Mouse (Mus musculus): ENCODE data around the gene Lrrfip1. TPM values are rescaled to one million over a fixed set of nuclear protein-coding genes. Genes with fewer than 3 reads are reported as not detected.

Gene Lrrfip1
- polyA plus RNA-seq, 1 experiment from 2014 or later, result 30.0 TPM

DNA sequence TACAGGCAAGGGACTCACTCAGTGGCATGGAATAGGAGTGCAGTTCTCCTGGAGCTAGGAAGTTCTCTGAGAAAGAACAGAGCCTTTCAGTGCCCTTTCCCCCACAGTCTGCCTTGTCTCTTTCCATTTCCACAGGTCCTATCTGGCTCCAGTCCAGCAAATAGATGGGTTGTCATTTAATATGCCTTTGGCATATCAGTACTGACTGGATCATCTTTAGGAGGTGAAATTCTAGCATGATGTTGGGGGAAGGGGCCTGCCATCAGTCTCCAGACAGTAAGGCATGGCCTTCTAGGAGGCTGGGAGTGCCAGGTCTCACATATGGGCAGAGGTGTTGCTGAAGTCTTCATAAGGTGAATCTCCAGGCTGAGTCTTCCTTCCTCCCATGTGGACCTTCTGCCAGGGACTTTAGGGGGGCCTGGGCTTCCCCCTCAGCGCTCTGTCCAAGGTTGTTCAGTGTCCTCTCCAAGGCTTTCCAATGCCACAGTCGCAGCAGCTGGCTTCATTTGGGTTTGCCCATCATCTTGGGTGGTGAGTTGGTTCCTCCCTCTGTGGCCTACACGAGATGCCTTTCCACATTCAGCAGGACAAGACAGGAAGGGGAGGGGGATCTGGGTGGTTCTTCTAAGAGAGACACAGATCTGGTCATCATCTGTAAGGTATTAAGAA, 3.5 kb downstream of the Lrrfip1 start:
- ATAC-seq (replicated peaks; ENCODE audit: insufficient number of reproducible peaks, low FRiP score, low TSS enrichment, low read depth), result no peak
- no peak overlapping the region for H3K4me3 ChIP-seq (ENCODE audit: low read depth, low read length)
- H3K27me3 ChIP-seq (ENCODE audit: control insufficient read depth, insufficient read depth, low read length), result no peaks in the 10 kb centered on the region
- WGBS, result 80% methylated on average over 3 of the region's 3 CpGs
- no peak for DNase-seq (ENCODE audit: low spot score)
- no peak overlapping the region for H3K9ac ChIP-seq (replicated peaks; ENCODE audit: low read length)
- H3K4me2 ChIP-seq (ENCODE audit: low read depth, low read length), result no peak overlapping the region
- H3K27ac ChIP-seq (replicated peaks; ENCODE audit: low read depth, low read length), result no peak overlapping the region
- no peaks in the 10 kb centered on the region for H3K36me3 ChIP-seq (replicated peaks; ENCODE audit: control insufficient read depth, insufficient read depth, low read depth, low read length)
- peaks cover 2% of the 10 kb centered on the region; the same call in 1 of the 2 replicates for H3K4me1 ChIP-seq (ENCODE audit: control insufficient read depth, insufficient read depth, low read length)
- no peaks in the 10 kb centered on the region for H3K9me3 ChIP-seq (replicated peaks; ENCODE audit: control insufficient read depth, low read length)

GRCm38 (mm10) chr1:91002641-91003040, 4.1 kb downstream of the Lrrfip1 start:
- no peak overlapping the region for H3K27ac ChIP-seq (replicated peaks; ENCODE audit: low read depth, low read length)
- no peak overlapping the region for H3K4me2 ChIP-seq (ENCODE audit: low read depth, low read length)
- H3K9ac ChIP-seq (replicated peaks; ENCODE audit: low read length), result no peak overlapping the region
- H3K36me3 ChIP-seq (replicated peaks; ENCODE audit: control insufficient read depth, insufficient read depth, low read depth, low read length), result no peaks in the 10 kb centered on the region
- no peak overlapping the region for H3K4me3 ChIP-seq (ENCODE audit: low read depth, low read length)
- H3K27me3 ChIP-seq (ENCODE audit: control insufficient read depth, insufficient read depth, low read length), result no peaks in the 10 kb centered on the region
- 88% methylated on average over 3 of the region's 3 CpGs for WGBS
- no peak for DNase-seq (ENCODE audit: low spot score)
- ATAC-seq (replicated peaks; ENCODE audit: insufficient number of reproducible peaks, low FRiP score, low TSS enrichment, low read depth), result no peak
- no peaks in the 10 kb centered on the region for H3K9me3 ChIP-seq (replicated peaks; ENCODE audit: control insufficient read depth, low read length)
- H3K4me1 ChIP-seq (ENCODE audit: control insufficient read depth, insufficient read depth, low read length), result peaks cover 2% of the 10 kb centered on the region; the same call in 1 of the 2 replicates

DNA sequence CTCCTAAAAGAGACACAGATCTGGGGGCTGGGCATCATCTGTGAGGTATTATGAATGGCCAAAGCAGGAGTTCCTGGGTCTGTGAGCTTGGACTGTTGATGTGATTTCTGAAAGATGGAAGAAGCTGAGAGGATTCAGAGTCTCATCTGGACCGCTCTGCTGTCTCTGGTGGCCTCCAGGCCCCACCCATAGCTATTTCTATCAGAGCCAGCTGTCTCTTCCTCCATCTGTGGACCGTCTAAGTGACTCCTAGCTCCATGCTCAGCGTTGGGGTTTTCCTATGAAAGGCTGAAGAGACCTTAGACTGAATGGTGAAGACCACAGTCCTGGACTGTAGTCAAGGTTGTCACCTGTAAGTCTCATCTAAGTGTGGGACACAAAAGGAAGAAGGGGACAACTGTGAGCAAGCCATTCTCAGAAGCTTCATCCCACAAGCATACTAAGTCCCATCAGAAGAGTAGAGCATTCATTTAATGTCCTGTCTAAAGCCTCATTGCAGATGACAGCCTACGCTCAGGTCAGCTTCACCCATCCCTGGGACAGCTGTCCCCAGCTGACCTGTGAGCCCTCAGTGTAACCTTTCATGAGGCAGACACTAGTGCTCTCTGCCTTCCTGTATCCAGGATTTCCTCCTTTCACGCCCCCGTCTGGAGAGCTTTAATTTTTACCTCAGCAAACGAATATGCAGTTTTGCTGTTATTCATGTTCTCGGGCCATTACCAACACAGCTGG, 5.2 kb downstream of the Lrrfip1 start:
- no peak overlapping the region for H3K4me2 ChIP-seq (ENCODE audit: low read depth, low read length)
- H3K27ac ChIP-seq (replicated peaks; ENCODE audit: low read depth, low read length), result no peak overlapping the region
- no peaks in the 10 kb centered on the region for H3K36me3 ChIP-seq (replicated peaks; ENCODE audit: control insufficient read depth, insufficient read depth, low read depth, low read length)
- H3K9me3 ChIP-seq (replicated peaks; ENCODE audit: control insufficient read depth, low read length), result no peaks in the 10 kb centered on the region
- ATAC-seq (replicated peaks; ENCODE audit: insufficient number of reproducible peaks, low FRiP score, low TSS enrichment, low read depth) (no peak), DNase-seq (ENCODE audit: low spot score) (no peak)
- no peak overlapping the region for H3K9ac ChIP-seq (replicated peaks; ENCODE audit: low read length)
- peaks cover 2% of the 10 kb centered on the region; the same call in 1 of the 2 replicates for H3K4me1 ChIP-seq (ENCODE audit: control insufficient read depth, insufficient read depth, low read length)
- H3K27me3 ChIP-seq (ENCODE audit: control insufficient read depth, insufficient read depth, low read length), result no peaks in the 10 kb centered on the region
- WGBS, result 86% methylated on average over 8 of the region's 8 CpGs
- no peak overlapping the region for H3K4me3 ChIP-seq (ENCODE audit: low read depth, low read length)

- H3K4me3 ChIP-seq (ENCODE audit: low read depth, low read length), result no peak overlapping the region
- 75% methylated on average over 5 of the region's 5 CpGs for WGBS
- no peaks in the 10 kb centered on the region for H3K36me3 ChIP-seq (replicated peaks; ENCODE audit: control insufficient read depth, insufficient read depth, low read depth, low read length)
- no peaks in the 10 kb centered on the region for H3K27me3 ChIP-seq (ENCODE audit: control insufficient read depth, insufficient read depth, low read length)
- no peak overlapping the region for H3K27ac ChIP-seq (replicated peaks; ENCODE audit: low read depth, low read length)
- ATAC-seq (replicated peaks; ENCODE audit: insufficient number of reproducible peaks, low FRiP score, low TSS enrichment, low read depth), result no peak
- no peak overlapping the region for H3K4me2 ChIP-seq (ENCODE audit: low read depth, low read length)
- no peaks in the 10 kb centered on the region for H3K4me1 ChIP-seq (ENCODE audit: control insufficient read depth, insufficient read depth, low read length)
- no peak for DNase-seq (ENCODE audit: low spot score)
- no peak overlapping the region for H3K9ac ChIP-seq (replicated peaks; ENCODE audit: low read length)
- H3K9me3 ChIP-seq (replicated peaks; ENCODE audit: control insufficient read depth, low read length), result no peaks in the 10 kb centered on the region
These were observed 7.5 kb downstream of the Lrrfip1 start for GRCm38 (mm10) chr1:91006037-91006436.

- WGBS, result 89% methylated on average over 9 of the region's 9 CpGs
- H3K27ac ChIP-seq (replicated peaks; ENCODE audit: low read depth, low read length), result no peak overlapping the region
- no peak overlapping the region for H3K4me3 ChIP-seq (ENCODE audit: low read depth, low read length)
- no peak overlapping the region for H3K9ac ChIP-seq (replicated peaks; ENCODE audit: low read length)
- no peaks in the 10 kb centered on the region for H3K27me3 ChIP-seq (ENCODE audit: control insufficient read depth, insufficient read depth, low read length)
- H3K36me3 ChIP-seq (replicated peaks; ENCODE audit: control insufficient read depth, insufficient read depth, low read depth, low read length), result no peaks in the 10 kb centered on the region
- ATAC-seq (replicated peaks; ENCODE audit: insufficient number of reproducible peaks, low FRiP score, low TSS enrichment, low read depth), result no peak
- no peaks in the 10 kb centered on the region for H3K9me3 ChIP-seq (replicated peaks; ENCODE audit: control insufficient read depth, low read length)
- H3K4me2 ChIP-seq (ENCODE audit: low read depth, low read length), result no peak overlapping the region
- no peak for DNase-seq (ENCODE audit: low spot score)
- H3K4me1 ChIP-seq (ENCODE audit: control insufficient read depth, insufficient read depth, low read length), result no peaks in the 10 kb centered on the region
These were observed 8.2 kb downstream of the Lrrfip1 start for GRCm38 (mm10) chr1:91006708-91007107.

DNA sequence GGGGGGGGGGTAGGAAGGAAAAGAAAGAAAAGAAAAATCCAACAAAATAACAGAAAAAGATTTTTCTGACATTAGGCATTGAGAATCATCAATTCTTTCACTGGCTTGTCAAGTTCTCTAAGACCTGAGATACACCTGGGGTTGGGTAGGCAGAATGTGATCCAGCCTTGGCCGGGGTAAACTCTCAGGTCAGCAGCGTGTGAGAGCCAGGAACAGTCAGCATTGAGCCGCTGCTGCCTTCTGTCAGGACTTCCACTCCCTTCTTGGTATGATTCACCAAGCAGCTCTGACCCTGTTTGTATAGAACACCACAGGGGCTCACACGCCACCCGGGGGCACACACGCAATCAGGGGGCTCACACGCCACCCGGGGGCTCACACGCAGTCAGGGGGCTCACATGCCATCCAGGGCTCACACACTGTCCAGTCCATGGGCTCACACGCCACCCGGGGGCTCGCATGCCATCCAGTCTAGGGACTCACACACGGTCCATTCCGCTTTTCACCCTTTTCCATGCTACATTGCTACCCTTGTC, 9.7 kb downstream of the Lrrfip1 start:
- no peak for DNase-seq (ENCODE audit: low spot score)
- Histone ChIP-seq H3K4me1 (ENCODE audit: control insufficient read depth, insufficient read depth, low read length) (no peaks in the 10 kb centered on the region), H3K9me3 (replicated peaks; ENCODE audit: control insufficient read depth, low read length) (no peaks in the 10 kb centered on the region), H3K36me3 (replicated peaks; ENCODE audit: control insufficient read depth, insufficient read depth, low read depth, low read length) (no peaks in the 10 kb centered on the region), H3K9ac (replicated peaks; ENCODE audit: low read length) (no peak overlapping the region), H3K27me3 (ENCODE audit: control insufficient read depth, insufficient read depth, low read length) (no peaks in the 10 kb centered on the region), H3K4me3 (ENCODE audit: low read depth, low read length) (no peak overlapping the region), H3K27ac (replicated peaks; ENCODE audit: low read depth, low read length) (no peak overlapping the region), H3K4me2 (ENCODE audit: low read depth, low read length) (no peak overlapping the region)
- no peak for ATAC-seq (replicated peaks; ENCODE audit: insufficient number of reproducible peaks, low FRiP score, low TSS enrichment, low read depth)
- 91% methylated on average over 14 of the region's 14 CpGs for WGBS

GRCm38 (mm10) chr1:91008746-91009145, 10.2 kb downstream of the Lrrfip1 start:
- DNase-seq (ENCODE audit: low spot score) (no peak), ATAC-seq (replicated peaks; ENCODE audit: insufficient number of reproducible peaks, low FRiP score, low TSS enrichment, low read depth) (no peak)
- no peaks in the 10 kb centered on the region; the same call in 1 of the 2 replicates for H3K4me1 ChIP-seq (ENCODE audit: control insufficient read depth, insufficient read depth, low read length)
- no peaks in the 10 kb centered on the region for H3K36me3 ChIP-seq (replicated peaks; ENCODE audit: control insufficient read depth, insufficient read depth, low read depth, low read length)
- no peaks in the 10 kb centered on the region for H3K9me3 ChIP-seq (replicated peaks; ENCODE audit: control insufficient read depth, low read length)
- 93% methylated on average over 9 of the region's 9 CpGs for WGBS
- no peak overlapping the region for H3K4me3 ChIP-seq (ENCODE audit: low read depth, low read length)
- H3K27me3 ChIP-seq (ENCODE audit: control insufficient read depth, insufficient read depth, low read length), result no peaks in the 10 kb centered on the region
- no peak overlapping the region for H3K27ac ChIP-seq (replicated peaks; ENCODE audit: low read depth, low read length)
- H3K4me2 ChIP-seq (ENCODE audit: low read depth, low read length), result no peak overlapping the region
- H3K9ac ChIP-seq (replicated peaks; ENCODE audit: low read length), result no peak overlapping the region

DNA sequence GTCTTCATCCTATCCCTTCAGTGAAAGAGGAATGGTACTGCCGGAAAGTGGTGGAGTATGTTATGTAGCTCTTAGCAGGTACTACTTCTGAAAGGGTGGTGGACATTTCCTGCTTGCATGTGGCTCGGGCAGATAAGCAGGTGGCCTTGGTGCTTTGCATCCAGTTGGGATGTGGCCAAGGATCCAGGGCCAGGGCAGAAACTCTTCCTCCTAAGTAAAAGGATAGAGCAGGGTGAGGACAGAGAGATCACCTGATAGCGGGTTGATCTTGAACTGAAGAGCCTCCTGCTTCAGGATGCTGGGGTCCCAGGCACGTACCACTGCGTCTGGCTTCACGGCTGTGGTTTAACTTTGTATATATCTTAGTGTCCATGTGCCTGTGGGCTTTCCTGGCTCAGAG, 10.7 kb downstream of the Lrrfip1 start:
- whole genome bisulfite sequencing, result 87% methylated on average over 6 of the region's 6 CpGs
- no peak overlapping the region for H3K4me3 ChIP-seq (ENCODE audit: low read depth, low read length)
- DNase-seq (ENCODE audit: low spot score), result no peak
- no peaks in the 10 kb centered on the region; the same call in 1 of the 2 replicates for H3K4me1 ChIP-seq (ENCODE audit: control insufficient read depth, insufficient read depth, low read length)
- H3K9me3 ChIP-seq (replicated peaks; ENCODE audit: control insufficient read depth, low read length), result no peaks in the 10 kb centered on the region
- H3K27ac ChIP-seq (replicated peaks; ENCODE audit: low read depth, low read length), result no peak overlapping the region
- H3K36me3 ChIP-seq (replicated peaks; ENCODE audit: control insufficient read depth, insufficient read depth, low read depth, low read length), result no peaks in the 10 kb centered on the region
- no peak for ATAC-seq (replicated peaks; ENCODE audit: insufficient number of reproducible peaks, low FRiP score, low TSS enrichment, low read depth)
- H3K27me3 ChIP-seq (ENCODE audit: control insufficient read depth, insufficient read depth, low read length), result no peaks in the 10 kb centered on the region
- H3K4me2 ChIP-seq (ENCODE audit: low read depth, low read length), result no peak overlapping the region
- H3K9ac ChIP-seq (replicated peaks; ENCODE audit: low read length), result no peak overlapping the region

Measured in embryonic facial prominence, embryonic 11.5 days (tissue).